Mouse (Mus musculus) CH12.LX (cell line): ENCODE data around the gene Mettl16. TPM values are rescaled to one million over a fixed set of nuclear protein-coding genes. Genes with fewer than 3 reads are reported as not detected.

Source experiments
- DNase-seq: peaks from one replicate; pipeline ENCODE4 v3.0.0-alpha.2; 2013; ENCODE audit errors: extremely low read depth
- H3K27ac ChIP-seq: 2 replicates; pipeline ENCODE4 v1.5.1; 2012; ENCODE audit warnings: low read depth, mild to moderate bottlenecking, control low read depth, moderate library complexity; ENCODE audit not compliant: insufficient read depth
- H3K27me3 ChIP-seq: replicated peaks from 2 replicates; pipeline ENCODE3; 2012; ENCODE audit warnings: inconsistent platforms
- H3K36me3 ChIP-seq, 2 experiments: replicated peaks in 1 of 2; 2 replicates each; pipeline versions ENCODE3 to v1.6.1; 2012; ENCODE audit warnings: inconsistent platforms in 1 of 2, low read length in 1 of 2, mild to moderate bottlenecking in 1 of 2, mixed read lengths in 1 of 2, moderate library complexity in 1 of 2; ENCODE audit not compliant: control insufficient read depth in 1 of 2, insufficient read depth in 1 of 2
- H3K4me1 ChIP-seq, 2 experiments: 2 replicates each; pipeline ENCODE4 v1.6.1; 2012; ENCODE audit warnings: inconsistent platforms in 1 of 2, moderate library complexity in 1 of 2; ENCODE audit not compliant: insufficient read depth in 2 of 2, control insufficient read depth in 1 of 2
- H3K4me2 ChIP-seq: 2 replicates; pipeline ENCODE4 v1.6.1; 2012; ENCODE audit warnings: low read depth, mild to moderate bottlenecking, control low read depth; ENCODE audit not compliant: poor library complexity, insufficient read depth, severe bottlenecking
- H3K4me3 ChIP-seq, 3 experiments: fragments of 150-350 bp in 1 of 3; sonication (generic) in 1 of 3; replicated peaks in 1 of 3; 2 replicates each; pipeline versions ENCODE3 to v1.5.1; 2011 to 2012; ENCODE audit warnings: low read depth in 2 of 3, low read length in 2 of 3, mild to moderate bottlenecking in 2 of 3, moderate library complexity in 2 of 3, control low read depth in 1 of 3, improper control_type of control experiment in 1 of 3, inconsistent platforms in 1 of 3, mixed read lengths in 1 of 3; ENCODE audit not compliant: poor library complexity in 1 of 3
- H3K79me2 ChIP-seq: replicated peaks from 2 replicates; pipeline ENCODE4 v1.6.1; 2012; ENCODE audit warnings: mild to moderate bottlenecking, moderate library complexity; ENCODE audit not compliant: control insufficient read depth, poor library complexity, insufficient read depth, severe bottlenecking; ENCODE audit errors: extremely low read depth
- H3K9ac ChIP-seq: 2 replicates; pipeline ENCODE4 v1.6.1; 2012; ENCODE audit warnings: low read depth, mild to moderate bottlenecking, control low read depth, moderate library complexity; ENCODE audit not compliant: insufficient read depth
- H3K9me3 ChIP-seq: replicated peaks from 2 replicates; pipeline ENCODE3; 2012; ENCODE audit warnings: low read length, inconsistent platforms, mixed read lengths
- CHD1 ChIP-seq: IDR thresholded peaks from 2 replicates; pipeline ENCODE4 v1.6.1; 2012; ENCODE audit warnings: low read depth, low read length, improper control_type of control experiment, inconsistent platforms
- CTCF ChIP-seq, 2 experiments: IDR thresholded peaks in 1 of 2; conservative IDR thresholded peaks in 1 of 2; 2 replicates each; pipeline ENCODE4 v1.5.1; 2011 to 2012; ENCODE audit warnings: low read depth in 2 of 2, low read length in 2 of 2, improper control_type of control experiment in 1 of 2, inconsistent platforms in 1 of 2, mild to moderate bottlenecking in 1 of 2, moderate library complexity in 1 of 2
- E2F4 ChIP-seq: IDR thresholded peaks from 2 replicates; pipeline ENCODE4 v1.6.1; 2011; ENCODE audit warnings: low read depth, low read length, improper control_type of control experiment; ENCODE audit not compliant: insufficient replicate concordance
- ETS1 ChIP-seq: conservative IDR thresholded peaks from 2 replicates; pipeline ENCODE4 v1.6.1; 2012; ENCODE audit warnings: low read depth, mild to moderate bottlenecking, inconsistent platforms, low read length, improper control_type of control experiment, moderate library complexity
- GABPA ChIP-seq: IDR thresholded peaks from 2 replicates; pipeline ENCODE4 v1.6.1; 2012; ENCODE audit warnings: low read depth, low read length, improper control_type of control experiment, inconsistent platforms; ENCODE audit not compliant: insufficient replicate concordance
- HCFC1 ChIP-seq: IDR thresholded peaks from 2 replicates; pipeline ENCODE4 v1.6.1; 2012; ENCODE audit warnings: low read depth, mild to moderate bottlenecking, inconsistent platforms, low read length, improper control_type of control experiment
- JUND ChIP-seq: conservative IDR thresholded peaks from 2 replicates; pipeline ENCODE4 v1.6.1; 2011; ENCODE audit warnings: low read depth, low read length, improper control_type of control experiment
- MAFK ChIP-seq: IDR thresholded peaks from 2 replicates; pipeline ENCODE4 v1.6.1; 2011; ENCODE audit warnings: low read length, improper control_type of control experiment; ENCODE audit not compliant: insufficient replicate concordance
- MEF2A ChIP-seq: IDR thresholded peaks from 2 replicates; pipeline ENCODE4 v1.6.1; 2014; ENCODE audit warnings: low read depth, mild to moderate bottlenecking, inconsistent platforms, low read length, improper control_type of control experiment, borderline replicate concordance
- MXI1 ChIP-seq: IDR thresholded peaks from 2 replicates; pipeline ENCODE4 v1.6.1; 2011; ENCODE audit warnings: mild to moderate bottlenecking, low read depth, low read length, improper control_type of control experiment
- NELFE ChIP-seq: IDR thresholded peaks from 2 replicates; pipeline ENCODE4 v1.6.1; 2011; ENCODE audit warnings: low read depth, low read length, improper control_type of control experiment
- NRF1 ChIP-seq: IDR thresholded peaks from 2 replicates; pipeline ENCODE4 v1.6.1; 2014; ENCODE audit warnings: low read depth, mild to moderate bottlenecking, inconsistent platforms, low read length, improper control_type of control experiment, moderate library complexity
- RAD21 ChIP-seq: IDR thresholded peaks from 2 replicates; pipeline ENCODE4 v1.6.1; 2011; ENCODE audit warnings: low read depth, mild to moderate bottlenecking, low read length, improper control_type of control experiment, moderate library complexity
- SMC3 ChIP-seq: IDR thresholded peaks from 2 replicates; pipeline ENCODE4 v1.6.1; 2011; ENCODE audit warnings: low read depth, low read length, improper control_type of control experiment
- TBP ChIP-seq: conservative IDR thresholded peaks from 2 replicates; pipeline ENCODE4 v1.6.1; 2011; ENCODE audit warnings: low read depth, low read length, improper control_type of control experiment
- UBTF ChIP-seq: IDR thresholded peaks from 2 replicates; pipeline ENCODE4 v1.6.1; 2012; ENCODE audit warnings: low read depth, mild to moderate bottlenecking, inconsistent platforms, low read length, improper control_type of control experiment, moderate library complexity
- USF1 ChIP-seq: IDR thresholded peaks from 2 replicates; pipeline ENCODE4 v1.6.1; 2014; ENCODE audit warnings: low read depth, mild to moderate bottlenecking, inconsistent platforms, low read length, improper control_type of control experiment
- USF2 ChIP-seq: conservative IDR thresholded peaks from 2 replicates; pipeline ENCODE4 v1.6.1; 2011; ENCODE audit warnings: low read depth, low read length, improper control_type of control experiment
- ZC3H11A ChIP-seq: IDR thresholded peaks from 2 replicates; pipeline ENCODE4 v1.6.1; 2012; ENCODE audit warnings: low read depth, mild to moderate bottlenecking, inconsistent platforms, low read length, improper control_type of control experiment
- ZKSCAN1 ChIP-seq: IDR thresholded peaks from 2 replicates; pipeline ENCODE4 v1.6.1; 2012; ENCODE audit warnings: low read depth, inconsistent platforms, low read length, improper control_type of control experiment, borderline replicate concordance
- ZMIZ1 ChIP-seq: IDR thresholded peaks from 2 replicates; pipeline ENCODE4 v1.6.1; 2012; ENCODE audit warnings: low read depth, mild to moderate bottlenecking, inconsistent platforms, low read length, improper control_type of control experiment
- dilution Hi-C: fragments of 300-500 bp; cut with MboI; formaldehyde crosslinking; loops from 2 replicates; pipeline ENCODE4 v1.14.3; 2020; ENCODE audit warnings: low sequenced_read_pairs; ENCODE audit not compliant: extremely low pct_unique_long_range_greater_than_20kb, extremely low pct_ligation_motif_present
- in situ Hi-C: fragments of 300-500 bp; cut with MboI; formaldehyde crosslinking; loops from 3 replicates; pipeline ENCODE4 v1.14.3; 2019; ENCODE audit warnings: low sequenced_read_pairs, low pct_ligation_motif_present, low pct_unique_long_range_greater_than_20kb, mixed read lengths
- polyA plus RNA-seq: library from polyadenylated mRNA; unstranded; fragments of >175 nt; gene quantifications from 2 replicates; pipeline ENCODE4 v1.2.1, GENCODE M21; 2012; ENCODE audit warnings: low read depth; ENCODE audit not compliant: insufficient read length
- total RNA-seq, 2 experiments: library from RNA; depleted of rRNA; stranded (reverse); fragments of 300-350 nt in 1 of 2; fragments of >200 nt in 1 of 2; gene quantifications; 2 replicates each; pipeline ENCODE4 v1.2.3; 2012 to 2014

Gene Mettl16
- total and polyA plus RNA-seq, 3 experiments, result 79.3 to 119 (median 80.0) TPM

GRCm38 (mm10) chr11:74870991-74871622 lies 100.5 kb downstream of the Mettl16 start:
- Histone ChIP-seq H3K4me3 (no peak overlapping the region), H3K4me1 (peaks cover 0 to 5% of the 10 kb centered on the region in 2 experiments; a peak in 1 of 4 replicates), H3K27ac (no peak overlapping the region), H3K9me3 (no peaks in the 10 kb centered on the region), H3K4me2 (no peak overlapping the region), H3K27me3 (no peaks in the 10 kb centered on the region), H3K79me2 (no peaks in the 10 kb centered on the region), H3K9ac (no peak overlapping the region), H3K36me3 (peaks cover 0 to 7% of the 10 kb centered on the region in 2 experiments)
- peak; percentile 25 for DNase-seq
- dilution Hi-C loops (no loop called here), in situ Hi-C loops (no loop called here)
- TF ChIP-seq SMC3 (peak; percentile 50), CTCF (conservative IDR thresholded peaks at IDR 0.05 in 1 of 2, IDR thresholded peaks at IDR 0.05 in 1 of 2; ENCODE audit: low read depth in 2 of 2, low read length in 2 of 2) (peak in 1 of 2 experiments; percentile 57; a peak in 2 of 4 replicates), RAD21 (peak; percentile 53), E2F4 (no peak), ZKSCAN1 (no peak)

- Histone ChIP-seq H3K4me3 (no peak overlapping the region), H3K27ac (no peak overlapping the region), H3K9ac (no peak overlapping the region), H3K4me2 (no peak overlapping the region), H3K9me3 (no peaks in the 10 kb centered on the region), H3K4me1 (peaks cover 0 to 10% of the 10 kb centered on the region in 2 experiments; a peak in 2 of 4 replicates), H3K27me3 (no peaks in the 10 kb centered on the region), H3K79me2 (no peaks in the 10 kb centered on the region), H3K36me3 (no peaks in the 10 kb centered on the region)
- dilution Hi-C loops, result no loop called here
- TF ChIP-seq HCFC1 (no peak), UBTF (no peak), CHD1 (no peak), ETS1 (no peak), ZMIZ1 (no peak), ZKSCAN1 (no peak), ZC3H11A (no peak)
- no peak for DNase-seq
- in situ Hi-C loops, result no loop called here
These were observed 104.0 kb downstream of the Mettl16 start for GRCm38 (mm10) chr11:74874630-74875029.

GRCm38 (mm10) chr11:74876801-74877200 lies 106.2 kb downstream of the Mettl16 start:
- H3K36me3 ChIP-seq, result no peaks in the 10 kb centered on the region
- H3K9ac ChIP-seq, result no peak overlapping the region
- in situ Hi-C loops (no loop called here), dilution Hi-C loops (no loop called here)
- H3K9me3 ChIP-seq, result no peaks in the 10 kb centered on the region
- H3K4me1 ChIP-seq, result peaks cover 0 to 5% of the 10 kb centered on the region in 2 experiments; a peak in 2 of 4 replicates
- peak; percentile 29 for DNase-seq
- no peak overlapping the region for H3K4me3 ChIP-seq
- no peaks in the 10 kb centered on the region for H3K27me3 ChIP-seq
- H3K27ac ChIP-seq, result no peak overlapping the region
- H3K4me2 ChIP-seq, result no peak overlapping the region
- no peak for TF ChIP-seq RAD21
- no peak for TF ChIP-seq MXI1
- TF ChIP-seq ZC3H11A, result no peak
- no peak for TF ChIP-seq NRF1
- TF ChIP-seq MAFK, result no peak
- no peak for TF ChIP-seq TBP
- TF ChIP-seq JUND, result no peak
- TF ChIP-seq ZMIZ1, result no peak
- TF ChIP-seq MEF2A, result no peak
- TF ChIP-seq USF2, result no peak
- TF ChIP-seq GABPA, result no peak
- TF ChIP-seq USF1, result no peak
- TF ChIP-seq UBTF, result no peak
- no peak for TF ChIP-seq NELFE
- H3K79me2 ChIP-seq, result no peaks in the 10 kb centered on the region
